Mouse (Mus musculus) layer of hippocampus, adult 18-20 months (tissue): ENCODE data around the gene Prdx4. TPM values are rescaled to one million over a fixed set of nuclear protein-coding genes. Genes with fewer than 3 reads are reported as not detected.
"Not testable (repeated sequence)": the region's sequence is repeated elsewhere in the genome, so short reads cannot be mapped to it uniquely, and the experiment has no call there.

ENCODE experiments used
- DNase-seq, 2 experiments: peaks; one replicate each; pipeline ENCODE4 v3.0.0; 2022; ENCODE audit warnings: low spot score in 2 of 2
- long read RNA-seq: library from polyadenylated mRNA; stranded (forward); transcript quantifications from one replicate; pipeline ENCODE4 v2.0.0, GENCODE M21; 2021
- total RNA-seq, 2 experiments: library from RNA; stranded (reverse); gene quantifications; 2 replicates each; pipeline ENCODE4 v1.2.3; 2021

The Prdx4 gene
- 10 to 100 TPM; 15.2 to 19.8 TPM for total RNA-seq
- long read RNA-seq, transcript Prdx4-201 (7 exons, 990 nt), result major isoform, 8 of 8 reads
- long read RNA-seq, partial matches to known transcripts, result 0 of 8 reads
- long read RNA-seq, other reads (novel, unspliced or antisense), result 0 of 8 reads

GRCm38 (mm10) chrX:155340654-155341053, at the start of gene Prdx4:
TSS of gene Prdx4 (minus strand) at chrX:155340754.
- DNase-seq, result no peak

DNA sequence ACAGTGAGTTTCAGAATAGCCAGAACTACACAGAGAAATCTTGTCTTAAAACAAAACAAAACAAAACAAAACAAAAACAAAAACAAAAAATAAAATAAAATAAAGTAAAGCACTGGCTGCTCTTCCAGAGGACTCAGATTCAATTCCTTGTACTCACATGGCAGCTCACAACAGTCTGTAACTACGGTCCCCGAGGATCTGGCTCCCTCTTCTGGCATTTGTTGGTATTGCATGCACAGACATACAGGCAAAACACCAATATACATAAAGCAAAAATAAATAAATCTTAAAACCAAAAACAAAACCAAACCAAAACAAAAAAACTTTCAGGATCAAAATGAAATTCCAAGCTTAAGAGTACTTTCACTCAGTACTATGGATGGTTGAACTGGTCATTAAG, 36.0 kb upstream of the Prdx4 start:
- DNase-seq, result peak in 1 of 2 experiments; percentile 27

DNA sequence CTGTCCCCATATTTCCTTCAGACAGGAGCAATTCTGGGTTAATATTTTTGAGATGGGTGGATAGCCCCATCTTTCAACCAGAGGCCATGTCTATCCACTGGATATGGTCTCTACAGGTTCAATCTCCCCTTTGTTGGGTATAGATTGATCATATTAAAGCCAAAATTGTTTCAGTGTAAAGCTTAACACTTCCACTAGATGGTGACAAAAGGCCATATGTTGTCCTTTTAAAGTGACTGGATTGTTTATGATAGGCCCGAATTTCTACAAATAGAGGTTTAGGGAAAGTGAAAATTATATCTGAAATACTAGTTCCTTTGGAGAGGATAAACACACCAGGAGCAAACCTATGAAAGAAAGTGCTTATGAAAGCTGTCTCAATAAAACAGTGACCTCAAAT, 34.9 kb upstream of the Prdx4 start:
- DNase-seq, result peak in 1 of 2 experiments; percentile 2

DNA sequence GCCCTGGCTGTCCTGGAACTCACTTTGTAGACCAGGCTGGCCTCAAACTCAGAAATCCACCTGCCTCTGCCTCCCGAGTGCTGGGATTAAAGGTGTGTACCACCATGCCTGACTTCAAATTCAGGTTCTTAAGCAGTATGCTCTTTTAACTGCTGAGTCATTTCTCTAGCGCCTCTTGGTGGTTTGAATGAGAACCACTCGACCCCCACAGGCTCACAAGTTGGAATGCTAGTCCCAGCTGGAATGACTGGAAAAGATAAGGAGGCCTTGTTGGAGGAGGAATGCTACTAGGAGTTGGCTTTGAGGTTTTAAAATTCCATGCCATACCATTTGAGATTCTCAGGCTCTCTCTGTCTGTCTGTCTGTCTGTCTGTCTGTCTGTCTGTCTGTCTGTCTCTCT, 29.6 kb upstream of the Prdx4 start:
- not testable (repeated sequence) for DNase-seq

- DNase-seq, result no peak
These were observed 24.5 kb upstream of the Prdx4 start for GRCm38 (mm10) chrX:155365095-155365494.

- DNase-seq, result no peak
These were observed 5.7 kb upstream of the Prdx4 start for GRCm38 (mm10) chrX:155346249-155346648.

GRCm38 (mm10) chrX:155337905-155338721, 2.4 kb downstream of the Prdx4 start:
- peak; percentile 40 to 65 for DNase-seq

- no peak for DNase-seq
These were observed 3.0 kb downstream of the Prdx4 start for GRCm38 (mm10) chrX:155337567-155337904.

- peak in 1 of 2 experiments; percentile 36 for DNase-seq
These were observed 22.5 kb downstream of the Prdx4 start for GRCm38 (mm10) chrX:155318005-155318404.

- DNase-seq, result no peak
These were observed 34.2 kb downstream of the Prdx4 start for GRCm38 (mm10) chrX:155306390-155306789.

DNA sequence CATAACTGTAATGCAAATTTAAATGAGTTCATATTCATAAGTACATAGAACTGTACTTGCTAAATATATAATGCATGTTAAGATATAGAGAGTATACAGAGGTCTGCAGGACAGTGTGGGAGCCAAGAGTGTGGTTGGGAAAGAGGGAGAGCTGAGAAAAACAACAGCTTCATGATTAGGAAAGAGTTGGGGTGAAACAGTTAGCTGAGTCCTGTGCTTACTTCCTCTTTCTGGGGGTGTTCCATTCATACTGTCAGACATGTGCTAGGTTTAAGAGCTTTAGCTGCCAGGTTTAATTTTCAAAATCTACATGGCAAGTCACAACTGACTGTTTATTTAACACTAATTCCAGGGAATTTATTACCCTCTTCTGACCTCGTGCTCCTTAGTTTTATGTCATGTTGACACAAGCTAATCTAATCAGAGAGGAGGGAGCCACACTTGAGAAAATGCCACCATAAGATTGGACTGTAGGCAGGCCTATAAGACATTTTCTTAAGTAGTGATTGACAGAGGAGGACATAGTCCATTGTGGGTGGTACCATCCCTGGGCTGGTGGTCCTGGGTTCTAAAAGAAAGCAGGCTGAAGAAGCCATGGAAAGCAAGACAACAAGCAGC, 60.0 kb downstream of the Prdx4 start:
- no peak for DNase-seq

GRCm38 (mm10) chrX:155278483-155278882, 62.1 kb downstream of the Prdx4 start:
- no peak for DNase-seq

Other genes with a start within 250 kb of the Prdx4 start
- not detected for gene Magea2, start 247.1 kb downstream of the Prdx4 start, total RNA-seq
- gene Cldn34b2, start 212.3 kb downstream of the Prdx4 start, total RNA-seq, result not detected
- 10 to 100 TPM; 73.8 to 80.7 TPM for gene Sat1, start 124.3 kb downstream of the Prdx4 start, total RNA-seq
- 10 to 100 TPM; 18.0 to 20.3 TPM for gene Acot9, start 78.3 kb downstream of the Prdx4 start, total RNA-seq